Mouse (Mus musculus) embryonic facial prominence, embryonic 14.5 days (tissue): ENCODE measurements around the gene Gpx5. TPM values are rescaled to one million over a fixed set of nuclear protein-coding genes. Genes with fewer than 3 reads are reported as not detected.

Source experiments
- ATAC-seq: fragments of 200-750 bp; cut with Nextera tagmentation; 2 replicates; pipeline ENCODE4 v1.8.0; 2017; ENCODE audit warnings: low read depth, moderate number of reproducible peaks, moderate TSS enrichment
- DNase-seq: peaks from one replicate; pipeline ENCODE4 v3.0.0-alpha.2; 2015; ENCODE audit warnings: low spot score
- H3K27ac ChIP-seq: fragments of 300-500 bp; sonication (generic); replicated peaks from 2 replicates; pipeline ENCODE4 v1.5.1; 2014; ENCODE audit warnings: low read depth, mild to moderate bottlenecking, low read length, moderate library complexity
- H3K27me3 ChIP-seq: fragments of 300-500 bp; sonication (generic); replicated peaks from 2 replicates; pipeline ENCODE4 v1.6.1; 2014; ENCODE audit warnings: low read length; ENCODE audit not compliant: control insufficient read depth, insufficient read depth
- H3K36me3 ChIP-seq: fragments of 300-500 bp; sonication (generic); 2 replicates; pipeline ENCODE4 v1.6.1; 2014; ENCODE audit warnings: low read length, mixed read lengths; ENCODE audit not compliant: control insufficient read depth, insufficient read depth
- H3K4me1 ChIP-seq: fragments of 300-500 bp; sonication (generic); 2 replicates; pipeline ENCODE4 v1.6.1; 2014; ENCODE audit warnings: antibody characterized with exemption, low read length; ENCODE audit not compliant: control insufficient read depth, insufficient read depth
- H3K4me2 ChIP-seq: fragments of 300-500 bp; sonication (generic); 2 replicates; pipeline ENCODE4 v1.6.1; 2014; ENCODE audit warnings: low read depth, mild to moderate bottlenecking, low read length, moderate library complexity, mixed read lengths
- H3K4me3 ChIP-seq: fragments of 300-500 bp; sonication (generic); 2 replicates; pipeline ENCODE4 v1.5.1; 2014; ENCODE audit warnings: low read depth, mild to moderate bottlenecking, low read length
- H3K9ac ChIP-seq: fragments of 300-500 bp; sonication (generic); 2 replicates; pipeline ENCODE4 v1.6.1; 2014; ENCODE audit warnings: low read depth, mild to moderate bottlenecking, low read length, moderate library complexity, mixed read lengths
- H3K9me3 ChIP-seq: fragments of 300-500 bp; sonication (generic); 2 replicates; pipeline ENCODE4 v1.6.1; 2016; ENCODE audit warnings: low read length; ENCODE audit not compliant: control insufficient read depth
- WGBS: fragments of 180-500 bp; shearing (Covaris S2); extraction: QIAGEN DNeasy Blood & Tissue Kit; methylation state at CpG from one replicate; pipeline ENCODE4 v1.1.7; 2014; 5-methylcytosine and 5-hydroxymethylcytosine counted together
- polyA plus RNA-seq: library from polyadenylated mRNA; unstranded; fragments of >200 nt; fragmentation: Nextera tagmentation; extraction: Ambion mirVana; gene quantifications from 2 replicates; pipeline ENCODE4 v1.2.1, GENCODE M21; 2014

Gene Gpx5
- polyA plus RNA-seq, 1 experiment from 2014 or later: not detected

- Histone ChIP-seq H3K4me2 (no peak overlapping the region), H3K27ac (no peak overlapping the region), H3K9me3 (no peaks in the 10 kb centered on the region), H3K27me3 (no peaks in the 10 kb centered on the region), H3K4me3 (no peak overlapping the region), H3K4me1 (no peaks in the 10 kb centered on the region), H3K36me3 (no peaks in the 10 kb centered on the region), H3K9ac (no peak overlapping the region)
- DNase-seq (no peak), ATAC-seq (no peak)
- 81% methylated on average over 4 of the region's 4 CpGs for WGBS
These were observed 21.4 kb upstream of the Gpx5 start for GRCm38 (mm10) chr13:21313903-21314302.

GRCm38 (mm10) chr13:21312854-21313253 lies 20.3 kb upstream of the Gpx5 start:
- ATAC-seq (no peak), DNase-seq (no peak)
- H3K9me3 ChIP-seq: no peaks in the 10 kb centered on the region
- 37% methylated on average over 3 of the region's 5 CpGs for WGBS
- H3K4me1 ChIP-seq: no peaks in the 10 kb centered on the region
- H3K9ac ChIP-seq: no peak overlapping the region
- no peak overlapping the region for H3K27ac ChIP-seq
- no peak overlapping the region for H3K4me2 ChIP-seq
- H3K36me3 ChIP-seq: no peaks in the 10 kb centered on the region
- H3K27me3 ChIP-seq: no peaks in the 10 kb centered on the region
- no peak overlapping the region for H3K4me3 ChIP-seq

GRCm38 (mm10) chr13:21311926-21312325 lies 19.4 kb upstream of the Gpx5 start, which contains the start of gene Gpx6:
Gpx6 (plus strand) TSS chr13:21312125.
- H3K9me3 ChIP-seq: no peaks in the 10 kb centered on the region
- no peak within 1 kb of the TSS for H3K27ac ChIP-seq
- no peaks in the 10 kb centered on the region for H3K4me1 ChIP-seq
- H3K4me3 ChIP-seq: no peak within 1 kb of the TSS
- 15% methylated on average over 3 of the region's 3 CpGs for WGBS
- no peak within 1 kb of the TSS for H3K4me2 ChIP-seq
- no peak within 1 kb of the TSS for H3K9ac ChIP-seq
- no peak for DNase-seq
- no peaks in the 10 kb centered on the region for H3K27me3 ChIP-seq
- no peak for ATAC-seq
- H3K36me3 ChIP-seq: no peaks in the 10 kb centered on the region

DNA sequence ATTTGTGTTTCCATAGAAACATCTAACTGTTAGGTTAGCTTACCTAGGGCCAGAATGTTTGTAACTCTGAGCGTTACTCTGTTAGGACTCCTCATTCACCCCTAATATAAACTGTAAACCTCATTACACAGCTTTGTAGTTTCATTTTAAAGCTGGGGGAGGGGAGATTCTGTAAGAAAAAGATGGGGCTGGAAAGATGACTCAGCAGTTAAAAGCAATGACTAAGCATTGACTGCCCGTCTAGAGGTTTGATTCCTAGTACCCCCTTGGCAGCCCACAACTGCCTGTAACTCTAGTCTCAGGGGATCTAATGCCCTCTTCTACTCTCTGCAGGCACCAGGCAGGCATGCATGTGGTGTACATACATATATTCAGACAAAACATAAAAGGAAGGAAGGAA lies 17.3 kb upstream of the Gpx5 start:
- Histone ChIP-seq H3K9ac (no peak overlapping the region), H3K27me3 (no peaks in the 10 kb centered on the region), H3K4me3 (no peak overlapping the region), H3K4me1 (no peaks in the 10 kb centered on the region), H3K4me2 (no peak overlapping the region), H3K27ac (no peak overlapping the region), H3K9me3 (no peaks in the 10 kb centered on the region), H3K36me3 (no peaks in the 10 kb centered on the region)
- no peak for ATAC-seq
- 62% methylated on average over 2 of the region's 2 CpGs for WGBS
- DNase-seq: no peak

DNA sequence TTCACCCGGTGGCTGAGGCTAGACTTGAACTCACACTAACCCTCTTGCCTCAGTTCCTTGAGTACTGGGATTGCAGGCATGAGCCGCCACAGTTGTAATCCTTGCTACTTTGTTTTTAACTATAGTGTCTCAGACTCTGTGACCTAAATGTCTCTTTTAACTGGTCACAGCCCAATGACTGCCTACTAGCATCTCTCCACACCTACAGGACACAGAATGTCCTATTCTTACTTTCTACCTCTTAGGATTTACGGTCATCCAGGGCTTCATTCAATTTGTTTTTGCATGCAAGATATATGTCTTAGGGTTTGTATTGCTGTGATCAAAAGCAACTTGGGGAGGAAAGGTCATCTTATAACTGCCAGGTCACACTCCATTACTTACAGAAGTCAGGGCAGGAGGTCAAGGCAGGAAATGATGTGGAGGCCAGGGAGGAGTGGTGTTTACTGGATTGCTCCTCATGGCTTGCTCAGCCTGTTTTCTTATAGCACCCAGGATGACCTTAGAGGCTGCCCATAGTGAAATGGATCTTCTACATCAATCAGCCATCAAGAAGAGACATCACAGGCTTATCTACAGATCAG lies 12.0 kb upstream of the Gpx5 start:
- no peak for DNase-seq
- H3K4me2 ChIP-seq: no peak overlapping the region
- no peaks in the 10 kb centered on the region for H3K27me3 ChIP-seq
- no peaks in the 10 kb centered on the region for H3K4me1 ChIP-seq
- no peak for ATAC-seq
- 63% methylated on average over 3 of the region's 3 CpGs for WGBS
- H3K9ac ChIP-seq: no peak overlapping the region
- no peak overlapping the region for H3K4me3 ChIP-seq
- H3K27ac ChIP-seq: no peak overlapping the region
- no peaks in the 10 kb centered on the region for H3K9me3 ChIP-seq
- no peaks in the 10 kb centered on the region for H3K36me3 ChIP-seq

DNA sequence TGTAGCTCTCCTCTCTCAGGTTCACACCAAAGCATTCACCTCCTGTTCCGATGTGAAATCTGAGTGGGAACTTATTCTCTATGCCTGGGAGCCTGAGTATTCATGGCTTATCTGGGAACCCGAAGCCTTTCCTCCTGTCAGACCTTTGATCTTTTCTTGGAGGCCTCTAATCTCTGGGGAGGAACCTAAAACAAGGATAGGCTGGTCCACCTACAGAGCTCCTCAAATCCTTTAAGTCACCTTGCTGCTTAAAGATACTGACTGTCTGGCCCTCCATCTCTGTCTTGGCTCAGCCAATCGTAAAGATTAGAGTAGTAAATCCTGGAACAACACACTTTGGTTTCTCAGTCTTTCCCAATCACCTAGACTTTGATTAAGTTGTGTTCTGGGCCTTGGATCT lies 6.0 kb upstream of the Gpx5 start:
- DNase-seq (no peak), ATAC-seq (peak; percentile 26; the same call in 1 of the 2 replicates)
- H3K9me3 ChIP-seq: no peaks in the 10 kb centered on the region
- no peak overlapping the region for H3K27ac ChIP-seq
- no peak overlapping the region for H3K4me2 ChIP-seq
- H3K36me3 ChIP-seq: no peaks in the 10 kb centered on the region
- no peaks in the 10 kb centered on the region for H3K27me3 ChIP-seq
- no peak overlapping the region for H3K9ac ChIP-seq
- no peak overlapping the region for H3K4me3 ChIP-seq
- no peaks in the 10 kb centered on the region for H3K4me1 ChIP-seq
- WGBS: 49% methylated on average over 3 of the region's 3 CpGs

DNA sequence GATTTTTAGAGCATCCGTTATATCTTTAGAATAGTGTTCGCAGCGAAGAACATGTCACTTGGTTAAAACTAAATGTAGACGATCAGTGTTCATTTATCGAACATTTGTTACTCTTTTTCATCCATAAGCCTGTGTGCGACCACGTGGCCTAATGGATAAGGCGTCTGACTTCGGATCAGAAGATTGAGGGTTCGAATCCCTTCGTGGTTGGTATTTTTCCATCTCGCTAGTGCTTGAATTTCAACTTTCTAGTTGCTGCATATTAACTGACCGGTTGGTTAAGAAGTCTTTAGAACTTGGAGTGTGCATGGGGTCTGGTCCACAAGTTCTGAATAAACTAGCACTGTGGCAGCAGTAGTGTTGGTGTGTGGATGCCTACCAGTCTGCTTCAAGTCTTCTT lies 13.0 kb downstream of the Gpx5 start:
- Histone ChIP-seq H3K4me2 (peak overlapping the region; percentile 67), H3K27me3 (no peaks in the 10 kb centered on the region; the same call in 1 of the 2 replicates), H3K4me3 (peak overlapping the region; percentile 55), H3K36me3 (no peaks in the 10 kb centered on the region), H3K9me3 (no peaks in the 10 kb centered on the region), H3K9ac (peak overlapping the region; percentile 56), H3K27ac (no peak overlapping the region), H3K4me1 (peaks cover 6% of the 10 kb centered on the region)
- ATAC-seq (peak; percentile 73), DNase-seq (peak; percentile 91)
- WGBS: under 1% methylated on average over 13 of the region's 13 CpGs

DNA sequence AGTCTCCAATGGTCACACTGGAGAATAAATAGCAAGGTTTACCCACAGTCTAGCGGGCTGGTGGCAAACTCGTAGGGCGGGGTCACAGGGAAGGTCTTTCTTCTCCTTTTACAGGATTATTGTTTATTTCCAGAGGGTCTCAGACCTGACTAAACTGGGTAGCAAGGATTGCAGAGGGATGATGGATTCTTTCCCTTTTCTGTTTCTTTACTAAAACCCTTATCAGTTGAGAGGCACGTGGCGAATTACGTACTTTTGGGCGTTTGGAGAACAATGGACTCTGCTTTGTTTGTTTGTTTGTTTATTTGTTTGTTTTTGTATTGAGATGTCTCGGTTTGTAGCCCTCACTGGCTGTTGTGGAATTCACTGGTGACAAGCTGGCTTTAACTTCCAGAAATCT lies 13.5 kb downstream of the Gpx5 start:
- H3K27me3 ChIP-seq: no peaks in the 10 kb centered on the region; the same call in 1 of the 2 replicates
- H3K36me3 ChIP-seq: no peaks in the 10 kb centered on the region
- H3K9me3 ChIP-seq: no peaks in the 10 kb centered on the region
- H3K4me2 ChIP-seq: peak overlapping the region; percentile 67
- H3K4me1 ChIP-seq: peaks cover 6% of the 10 kb centered on the region
- no peak overlapping the region for H3K27ac ChIP-seq
- DNase-seq (no peak), ATAC-seq (no peak)
- peak overlapping the region; percentile 56 for H3K9ac ChIP-seq
- 4% methylated on average over 8 of the region's 8 CpGs for WGBS
- H3K4me3 ChIP-seq: peak overlapping the region; percentile 55

- H3K27me3 ChIP-seq: no peaks in the 10 kb centered on the region; the same call in 1 of the 2 replicates
- H3K4me2 ChIP-seq: peak overlapping the region; percentile 75
- no peaks in the 10 kb centered on the region for H3K9me3 ChIP-seq
- H3K9ac ChIP-seq: peak overlapping the region; percentile 66
- ATAC-seq: no peak
- peak overlapping the region; percentile 64 for H3K4me3 ChIP-seq
- no peak overlapping the region for H3K27ac ChIP-seq
- no peaks in the 10 kb centered on the region for H3K36me3 ChIP-seq
- DNase-seq: no peak
- WGBS: 0% methylated on average over 9 of the region's 9 CpGs
- peaks cover 6% of the 10 kb centered on the region for H3K4me1 ChIP-seq
These were observed 16.0 kb downstream of the Gpx5 start for GRCm38 (mm10) chr13:21276551-21276950.
